Comparison of ENCODE assay signal across 22 mouse cellular contexts in the genomic region with DNA sequence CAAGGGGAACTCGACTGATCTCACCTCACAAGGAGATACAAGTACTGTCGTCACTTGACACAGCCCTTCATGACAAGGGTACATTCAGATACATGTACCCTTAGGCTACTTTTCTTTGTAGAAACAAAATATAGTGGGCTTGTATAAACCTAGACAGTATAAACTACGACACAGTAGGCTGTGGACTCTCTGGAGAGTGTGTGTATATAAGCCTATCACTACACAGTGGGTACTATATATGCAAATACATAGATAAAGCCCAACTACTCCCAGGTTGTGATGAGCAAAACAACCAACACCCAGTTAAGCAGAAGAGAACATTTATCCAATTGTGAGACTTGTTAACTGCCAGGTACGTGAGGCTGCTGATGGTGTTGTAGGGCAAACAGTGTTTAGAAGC. TPM values are rescaled to one million over a fixed set of nuclear protein-coding genes. Genes with fewer than 3 reads are reported as not detected.
"Had no signal": no experiment of that assay in that cellular context is flagged by ENCODE, and none has a peak within 500 bp of the region (broad histone marks: within the 10 kb centered on the region; RNA-seq: fewer than 3 reads in every experiment).

No protein-coding gene starts in this region.

- H3K27me3 ChIP-seq: kidney, embryonic 15.5 days; liver, embryonic 13.5 days; midbrain, embryonic 12.5 days had no signal

- H3K4me3 ChIP-seq: kidney, embryonic 15.5 days; left cerebral cortex, adult 2 months; liver, embryonic 13.5 days; midbrain, embryonic 12.5 days had no signal

- H3K9ac ChIP-seq: kidney, embryonic 15.5 days; liver, embryonic 13.5 days; midbrain, embryonic 12.5 days had no signal

- H3K36me3 ChIP-seq: kidney, embryonic 15.5 days; liver, embryonic 13.5 days; midbrain, embryonic 12.5 days had no signal

- H3K27ac ChIP-seq: kidney, embryonic 15.5 days; left cerebral cortex, adult 2 months; liver, embryonic 13.5 days; midbrain, embryonic 12.5 days; stomach, postnatal 0 days had no signal

- DNase-seq: kidney, adult 11 months; kidney, adult 8-10 months; kidney, postnatal 10 days; kidney, postnatal 36 days; layer of hippocampus, postnatal 36 days; liver, embryonic 13.5 days; lung, adult 2 months; lung, postnatal 14 days; lung, postnatal 4 days; right cerebral cortex, postnatal 14 days; right cerebral cortex, postnatal 4 days; thymus, adult 2 months; thymus, postnatal 14 days; thymus, postnatal 4 days had no signal

- H3K4me1 ChIP-seq: kidney, embryonic 15.5 days; liver, embryonic 13.5 days had no signal

- H3K4me2 ChIP-seq: kidney, embryonic 15.5 days; liver, embryonic 13.5 days; midbrain, embryonic 12.5 days had no signal

- H3K9me3 ChIP-seq: kidney, embryonic 15.5 days; liver, embryonic 13.5 days; midbrain, embryonic 12.5 days had no signal

RNA-seq across cellular contexts. Expression of a gene that starts 33.2 kb away (rescaled TPM):
- polyA plus RNA-seq: limb, embryonic 11.5 days; liver, adult 2 months; liver, embryonic 13.5 days; liver, embryonic 16.5 days; lung, embryonic 16.5 days; midbrain, embryonic 12.5 days had no signal
